Mouse (Mus musculus) lung, postnatal 0 days (tissue): ENCODE results near the gene Myo18b.

Experiments
- CTCF ChIP-seq: IDR thresholded peaks from 2 replicates; pipeline ENCODE4 v1.5.1; 2016; ENCODE audit warnings: antibody characterized with exemption, mild to moderate bottlenecking
- EP300 ChIP-seq: IDR thresholded peaks from 2 replicates; pipeline ENCODE4 v1.6.1; 2016; ENCODE audit warnings: antibody characterized with exemption, mild to moderate bottlenecking, control low read depth

- TF ChIP-seq CTCF (no peak), EP300 (no peak)
Measured at GRCm38 (mm10) chr5:112936632-112937031, 40.5 kb upstream of the Myo18b start.
